Mouse (Mus musculus) stomach, postnatal 0 days (tissue): ENCODE data around the gene Rnpepl1.

Source experiments
- CTCF ChIP-seq: IDR thresholded peaks from 2 replicates; pipeline ENCODE4 v1.5.1; 2016; ENCODE audit warnings: antibody characterized with exemption, low read depth, mild to moderate bottlenecking, moderate library complexity
- EP300 ChIP-seq: optimal IDR thresholded peaks from 2 replicates; pipeline ENCODE3; 2016; ENCODE audit warnings: antibody characterized with exemption

- peak; percentile 96 for TF ChIP-seq CTCF
- no peak for TF ChIP-seq EP300
Measured at GRCm38 (mm10) chr1:92895089-92895488, 15.5 kb upstream of the Rnpepl1 start.
